Mouse (Mus musculus) olfactory bulb, adult 2 months (tissue): ENCODE results near the gene Prps1l1.

Experiments
- CTCF ChIP-seq: fragments of 200-500 bp; IDR thresholded peaks from 2 replicates; pipeline ENCODE4 v1.5.1; 2012; ENCODE audit warnings: low read depth, mild to moderate bottlenecking, low read length, moderate library complexity; ENCODE audit not compliant: insufficient read depth
- POLR2A ChIP-seq: fragments of 200-500 bp; IDR thresholded peaks from 2 replicates; pipeline ENCODE4 v1.6.1; 2012; ENCODE audit warnings: mild to moderate bottlenecking, low read depth, low read length, moderate library complexity; ENCODE audit not compliant: insufficient read depth

- TF ChIP-seq CTCF (no peak), POLR2A (no peak)
Observed at GRCm38 (mm10) chr12:34989537-34990200, 5.1 kb downstream of the Prps1l1 start.
